Mouse (Mus musculus): Measurements from ENCODE around the gene Flrt3. TPM values are rescaled to one million over a fixed set of nuclear protein-coding genes. Genes with fewer than 3 reads are reported as not detected.

The Flrt3 gene
- total RNA-seq, 2 experiments from 2014 or later: 0.44 to 0.48 TPM

GRCm38 (mm10) chr2:140662673-140663072 lies 8.6 kb downstream of the Flrt3 start:
- intact Hi-C loops (cut with DNase I): no loop called here

GRCm38 (mm10) chr2:140653978-140654377 lies 17.3 kb downstream of the Flrt3 start:
- intact Hi-C loops (cut with DNase I): no loop called here
- no peak for DNase-seq

More at GRCm38 (mm10) chr2:140662673-140663072, 8.6 kb downstream of the Flrt3 start:
- no peak for DNase-seq

GRCm38 (mm10) chr2:140653481-140653880 lies 17.8 kb downstream of the Flrt3 start:
- no peak for DNase-seq
- intact Hi-C loops (cut with DNase I): no loop called here

GRCm38 (mm10) chr2:140621730-140622337 lies 49.4 kb downstream of the Flrt3 start:
- DNase-seq: no peak
- intact Hi-C loops (cut with DNase I): no loop called here

- intact Hi-C loops (cut with DNase I): no loop called here
These were observed 55.8 kb downstream of the Flrt3 start for GRCm38 (mm10) chr2:140615451-140615850.

More at GRCm38 (mm10) chr2:140615451-140615850, 55.8 kb downstream of the Flrt3 start:
- no peak for DNase-seq

Measured in heart, postnatal 14 days (tissue).